Mouse (Mus musculus) frontal cortex, postnatal 10 days (tissue): ENCODE results near the gene Gpr171.
A peak's percentile ranks its signal among the peaks of the same experiment; 100 is the strongest.
"Not testable (repeated sequence)": the region's sequence is repeated elsewhere in the genome, so short reads cannot be mapped to it uniquely, and the experiment has no call there.

Experiments used
- DNase-seq, 2 experiments: peaks; one replicate each; pipeline ENCODE4 v3.0.0; 2022; ENCODE audit warnings: low spot score in 2 of 2, mixed read lengths in 1 of 2

Gene Gpr171

DNA sequence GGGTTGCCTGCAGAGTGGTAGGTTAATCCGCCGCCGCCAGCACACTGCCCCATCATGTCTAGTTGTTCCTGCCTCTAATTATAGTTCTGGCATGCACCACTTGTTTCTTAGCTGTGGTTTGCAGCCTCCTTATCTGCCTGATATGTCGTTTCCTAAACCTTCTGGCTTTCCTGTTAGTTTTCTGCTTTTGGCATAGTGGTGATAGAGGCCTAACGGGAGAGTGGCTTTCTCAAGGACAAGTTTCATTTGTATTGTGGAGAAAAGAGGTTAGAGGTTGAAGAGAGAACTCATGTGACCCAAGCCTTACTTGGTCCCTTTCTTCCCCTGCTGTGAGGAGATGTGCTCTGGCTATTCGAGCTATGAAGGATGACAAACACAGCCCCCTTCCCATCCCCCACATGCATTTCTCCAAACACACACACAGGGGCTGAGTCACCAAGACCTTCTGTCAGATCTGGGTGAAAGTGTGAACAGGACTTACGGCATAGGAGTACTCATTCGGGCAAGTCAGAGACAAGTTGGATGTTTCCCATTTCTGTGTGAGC, 12.4 kb upstream of the Gpr171 start:
- DNase-seq = no peak

DNA sequence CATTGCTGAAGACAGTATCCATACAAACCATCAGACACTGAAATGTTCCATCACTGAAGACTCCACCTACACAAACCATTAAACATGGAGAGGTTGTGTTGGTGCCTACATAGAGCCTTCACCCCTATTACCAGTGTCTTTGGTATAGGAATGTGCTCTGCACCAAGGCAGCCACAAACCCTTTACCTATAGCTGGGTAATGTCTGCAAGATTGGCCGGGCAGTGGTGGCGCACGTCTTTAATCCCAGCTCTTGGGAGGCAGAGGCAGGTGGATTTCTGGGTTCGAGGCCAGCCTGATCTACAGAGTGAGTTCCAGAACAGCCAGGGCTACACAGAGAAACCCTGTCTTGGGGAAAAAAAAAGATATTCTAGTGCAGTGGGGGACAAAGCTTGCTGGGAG, 11.7 kb upstream of the Gpr171 start:
- not testable (repeated sequence) for DNase-seq

DNA sequence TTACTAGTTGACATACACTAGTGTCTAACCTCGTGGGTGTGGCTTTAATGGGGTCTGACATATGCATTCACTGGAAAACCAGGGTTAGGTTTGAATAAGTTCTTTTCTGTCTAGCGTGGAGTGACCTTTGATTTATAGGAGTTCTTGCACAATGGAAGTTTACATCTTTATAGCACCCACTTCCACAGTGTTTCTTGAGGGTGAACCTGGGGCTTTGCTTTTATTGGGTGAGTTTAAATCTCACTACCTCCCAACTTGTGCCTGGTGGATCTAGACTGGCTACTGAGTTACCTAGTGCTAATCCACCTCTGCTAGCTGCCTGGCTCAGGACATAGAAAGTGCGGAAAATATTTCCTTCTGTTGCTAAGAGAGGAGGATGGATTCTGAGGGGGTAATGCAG, 10.3 kb upstream of the Gpr171 start:
- no peak for DNase-seq

DNA sequence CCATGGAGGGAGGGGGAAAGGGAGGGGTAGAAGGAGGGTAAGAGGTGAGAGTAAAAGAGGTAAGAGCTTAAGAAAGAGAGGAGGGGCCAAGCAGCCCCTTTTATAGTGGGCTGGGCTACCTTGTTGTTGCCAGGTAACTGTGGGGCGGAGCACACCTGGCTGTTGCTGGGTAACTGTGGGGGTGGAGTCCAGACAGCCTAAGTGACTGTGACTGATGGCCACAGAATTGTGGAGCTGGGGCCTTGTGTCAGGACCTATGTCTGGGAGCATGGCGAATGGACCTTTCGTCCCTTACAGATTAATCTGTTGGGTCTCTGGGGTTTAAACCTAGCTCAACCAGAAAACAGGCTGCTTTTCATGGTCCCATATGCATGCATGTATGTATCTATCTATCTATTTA, 8.2 kb upstream of the Gpr171 start:
- DNase-seq = not testable (repeated sequence)

DNA sequence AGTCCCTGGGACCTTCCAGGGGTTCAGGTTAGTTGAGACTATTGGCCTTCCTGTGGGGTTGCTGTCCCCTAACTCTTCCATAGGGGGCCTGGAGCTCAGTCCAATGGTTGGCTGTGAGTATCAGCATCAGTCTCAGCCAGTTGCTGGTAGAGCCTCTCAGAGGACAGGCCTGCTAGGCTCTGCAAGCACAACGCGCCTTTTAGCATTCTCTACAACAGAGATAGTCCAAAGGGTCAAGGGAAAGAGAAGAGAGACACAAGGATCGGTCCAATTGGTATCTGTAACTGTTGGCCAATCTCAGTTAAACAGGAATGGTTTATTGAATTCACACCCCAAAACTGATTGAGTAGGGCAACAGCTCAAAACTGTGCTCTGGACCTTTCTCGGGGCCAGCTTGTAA, 5.8 kb upstream of the Gpr171 start:
- no peak for DNase-seq

DNA sequence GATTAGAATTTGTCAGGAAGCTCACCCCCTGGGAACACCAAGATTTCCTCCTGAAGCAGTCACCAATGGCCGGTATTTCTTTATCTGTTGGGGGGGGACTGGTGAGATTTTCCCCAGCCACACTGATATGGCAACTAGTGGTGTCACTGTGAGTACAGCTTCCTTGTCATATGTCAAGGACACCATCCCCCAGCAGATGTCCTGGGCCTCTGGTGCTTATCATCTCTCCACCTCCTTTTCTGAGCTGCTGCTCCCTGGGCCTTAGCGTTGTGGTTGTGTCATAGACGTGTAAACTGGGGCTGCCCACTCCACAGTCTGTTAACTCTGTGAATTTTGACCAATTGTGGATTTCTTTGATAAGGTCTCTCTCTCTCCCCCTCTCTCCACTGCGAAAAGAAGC, 2.8 kb upstream of the Gpr171 start:
- DNase-seq = no peak

DNA sequence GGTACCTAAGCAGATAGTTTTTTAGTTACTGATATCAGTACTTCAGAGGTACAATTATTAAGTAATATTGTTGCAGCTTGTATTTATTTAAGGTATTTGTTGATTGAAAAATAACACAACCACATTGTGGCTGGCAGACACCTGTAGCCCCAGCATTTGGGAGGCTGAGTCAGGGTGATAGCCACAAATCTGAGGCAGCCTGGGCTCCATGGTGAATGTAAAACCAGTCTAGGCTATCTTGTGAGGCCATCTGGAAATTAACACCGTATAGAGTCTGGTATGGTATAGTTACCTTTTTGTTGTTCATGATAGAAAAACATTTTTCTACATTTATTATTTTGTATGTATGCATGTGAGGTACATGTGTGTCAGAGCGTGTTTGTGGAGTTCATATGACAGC, 525 bp upstream of the Gpr171 start:
- no peak for DNase-seq

DNA sequence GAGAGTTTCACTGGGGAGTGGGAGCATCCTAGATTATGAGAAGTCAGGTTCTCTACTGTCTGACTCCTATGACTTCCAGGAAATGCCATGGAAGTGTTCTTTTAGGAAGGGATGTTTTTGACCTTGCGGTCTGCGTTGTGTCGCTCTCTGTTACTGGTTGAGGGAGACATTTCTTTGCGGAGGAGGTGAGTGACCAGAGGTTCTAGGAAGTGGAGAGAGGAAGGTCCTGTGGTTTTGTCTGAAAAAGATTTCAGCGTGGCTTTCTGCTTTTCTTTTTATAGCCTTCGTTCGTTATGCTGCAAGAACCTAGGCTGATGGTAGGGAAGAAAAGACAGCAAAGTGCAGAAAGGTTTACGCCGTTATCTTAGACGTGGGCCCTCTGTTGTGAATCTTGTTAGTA, 3.1 kb downstream of the Gpr171 start:
- no peak for DNase-seq

DNA sequence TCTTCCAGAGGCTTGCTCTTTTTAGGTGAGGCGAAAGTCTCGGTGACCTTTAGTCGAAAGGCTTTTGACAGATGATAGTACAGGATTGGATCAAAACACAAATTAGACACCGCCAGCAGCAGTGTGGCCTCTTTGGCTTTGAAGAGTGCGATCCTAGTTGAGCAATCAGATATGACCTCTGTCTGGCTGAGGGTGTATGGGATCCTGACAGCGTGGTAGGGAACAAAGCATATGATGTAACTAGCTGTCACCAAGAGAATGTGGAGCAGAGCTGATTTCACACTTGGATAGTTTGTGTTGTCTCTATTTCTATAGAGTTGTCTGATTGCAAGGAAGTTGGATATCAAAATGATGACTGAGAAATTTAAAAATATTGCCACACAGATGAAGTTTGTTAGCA, 4.2 kb downstream of the Gpr171 start:
- no peak for DNase-seq

DNA sequence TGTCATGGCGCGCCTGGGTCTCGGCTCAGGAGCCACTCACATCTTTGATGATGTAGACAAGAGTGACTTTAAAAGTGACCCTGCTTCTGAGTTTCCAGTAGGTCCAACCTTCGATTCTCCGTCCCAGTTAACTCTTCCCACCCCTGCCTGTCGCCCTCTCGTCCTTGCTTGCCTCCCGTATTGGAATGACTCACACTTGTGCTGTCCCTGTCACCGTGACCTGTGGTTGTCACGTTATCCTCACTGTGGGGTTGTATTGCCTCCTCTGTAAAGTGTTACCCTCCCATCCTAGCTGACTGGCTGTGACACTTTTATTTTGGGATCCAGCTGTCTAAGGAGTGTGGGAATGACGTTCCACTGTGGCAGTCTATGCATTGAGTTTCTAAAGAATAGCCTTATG, 8.9 kb downstream of the Gpr171 start:
- DNase-seq = no peak

DNA sequence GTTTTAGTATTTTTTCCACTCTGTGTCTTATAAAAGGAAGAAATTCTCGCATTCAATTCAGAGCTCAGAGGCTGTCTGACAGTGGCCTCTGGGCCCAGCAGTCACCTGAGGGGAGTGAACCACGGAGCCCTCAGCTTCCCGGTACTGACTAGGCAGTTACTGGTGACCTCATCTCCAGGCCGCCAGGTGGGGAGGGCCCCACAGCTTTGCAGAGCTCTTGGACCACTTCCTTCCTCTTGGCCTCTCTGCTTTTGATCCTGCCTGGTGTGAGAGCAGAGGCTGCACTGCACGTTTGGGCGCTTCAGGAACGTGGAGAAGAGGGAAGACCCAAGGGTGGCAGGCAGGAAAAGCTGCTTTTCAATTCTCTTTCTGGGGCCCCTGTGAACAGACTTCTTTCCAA, 20.7 kb downstream of the Gpr171 start:
- DNase-seq = no peak

DNA sequence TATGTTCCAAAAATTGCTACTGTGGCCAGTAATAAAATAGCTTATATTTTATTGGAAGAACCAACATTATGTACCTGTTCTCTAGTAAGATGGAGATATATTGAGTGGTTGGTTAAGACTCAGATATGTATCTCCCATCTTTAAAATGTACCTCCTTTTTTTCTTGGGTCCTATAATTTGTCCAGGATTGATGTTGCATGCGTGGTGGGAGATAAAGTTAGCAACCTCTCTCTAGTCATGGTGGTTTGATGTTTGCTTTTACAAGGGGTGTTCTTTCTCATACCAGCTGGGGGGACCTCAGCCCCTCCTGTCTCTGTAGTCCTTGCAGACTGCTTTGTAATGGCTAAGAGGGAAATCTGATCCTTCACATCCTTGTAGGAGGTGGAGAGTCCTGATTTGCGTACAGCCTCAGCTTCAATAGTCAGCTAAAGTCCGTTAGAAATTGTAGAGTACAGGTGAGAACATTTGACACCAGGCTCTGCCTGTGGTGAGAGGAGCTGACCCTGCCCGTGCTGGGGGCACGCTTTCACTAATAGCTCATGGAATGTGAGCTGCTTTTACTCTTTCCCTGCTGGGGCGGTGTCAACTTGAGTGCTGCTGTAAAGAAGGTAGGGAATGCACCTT, 21.2 kb downstream of the Gpr171 start:
- DNase-seq = no peak

DNA sequence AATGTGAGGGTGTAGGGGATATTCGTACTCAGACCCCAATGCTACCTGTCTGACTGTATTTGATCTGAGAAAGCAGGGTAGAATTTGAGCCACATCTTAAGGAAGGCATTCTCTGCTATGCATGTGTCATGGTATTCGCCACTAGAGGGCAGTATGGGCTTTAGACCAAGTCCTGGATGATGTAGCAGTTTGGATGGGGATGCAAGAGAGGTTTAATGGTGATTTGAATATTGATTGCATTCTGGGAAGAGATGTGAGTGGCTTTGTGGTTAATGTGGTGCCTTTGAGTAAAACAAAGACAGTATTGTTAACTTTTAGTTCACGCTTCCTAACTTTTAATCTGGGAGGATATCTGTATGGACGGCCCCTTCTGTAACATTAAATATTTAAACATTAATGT, 22.3 kb downstream of the Gpr171 start:
- no peak for DNase-seq

DNA sequence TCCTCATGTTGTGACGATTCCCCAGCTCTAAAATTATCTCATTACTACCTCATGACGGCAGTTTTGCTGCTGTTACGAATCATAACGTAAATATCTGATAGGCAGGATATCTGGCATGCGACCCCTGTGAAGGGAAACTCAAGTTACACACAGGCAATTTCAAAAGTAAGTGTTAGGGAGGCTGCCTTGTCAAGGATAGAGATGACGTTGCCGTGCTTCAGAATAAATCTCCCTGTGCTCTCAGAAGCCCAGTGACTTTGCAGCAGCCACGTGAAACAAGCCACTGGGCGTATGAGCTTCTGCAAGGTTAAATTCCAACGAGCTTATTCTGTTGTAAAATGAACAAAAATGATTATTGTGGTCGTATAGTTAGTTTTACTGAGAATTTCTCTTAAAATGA, 23.0 kb downstream of the Gpr171 start:
- DNase-seq = no peak

DNA sequence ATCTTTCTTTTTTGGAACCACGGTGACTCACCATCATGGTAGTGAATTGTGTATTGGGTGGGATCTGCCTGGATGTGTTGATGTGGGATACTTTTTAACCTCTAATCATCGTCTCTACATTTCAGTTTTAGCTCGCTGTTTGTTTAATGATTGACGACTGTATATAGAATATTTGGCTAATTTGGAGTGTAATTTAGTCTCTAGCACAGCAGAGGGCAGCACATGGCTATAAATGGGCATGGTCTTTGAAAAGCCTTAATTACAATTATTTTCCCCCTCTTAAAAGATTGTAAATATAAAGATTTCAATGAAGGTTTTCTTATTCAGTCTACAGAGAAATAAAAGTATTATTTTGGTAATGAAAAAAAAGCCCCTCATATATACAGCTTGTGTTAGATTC, 24.3 kb downstream of the Gpr171 start:
- DNase-seq = no peak

DNA sequence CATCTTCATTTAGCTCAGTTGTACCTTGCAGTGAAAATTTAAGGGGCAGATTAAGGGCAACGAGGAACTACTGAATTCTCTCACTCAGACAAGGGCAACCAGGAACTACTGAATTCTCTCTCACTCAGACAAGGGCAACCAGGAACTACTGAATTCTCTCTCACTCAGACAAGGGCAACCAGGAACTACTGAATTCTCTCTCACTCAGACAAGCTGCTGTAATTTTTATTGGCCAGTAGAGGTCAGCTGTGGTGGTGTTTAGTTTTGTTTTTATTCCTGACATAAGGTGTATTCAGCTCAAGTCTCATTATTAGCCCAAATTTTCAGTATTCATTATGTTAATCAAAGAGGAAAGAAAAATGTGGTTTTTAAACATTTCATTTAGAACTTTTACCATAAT, 32.5 kb downstream of the Gpr171 start:
- DNase-seq = not testable (repeated sequence)

DNA sequence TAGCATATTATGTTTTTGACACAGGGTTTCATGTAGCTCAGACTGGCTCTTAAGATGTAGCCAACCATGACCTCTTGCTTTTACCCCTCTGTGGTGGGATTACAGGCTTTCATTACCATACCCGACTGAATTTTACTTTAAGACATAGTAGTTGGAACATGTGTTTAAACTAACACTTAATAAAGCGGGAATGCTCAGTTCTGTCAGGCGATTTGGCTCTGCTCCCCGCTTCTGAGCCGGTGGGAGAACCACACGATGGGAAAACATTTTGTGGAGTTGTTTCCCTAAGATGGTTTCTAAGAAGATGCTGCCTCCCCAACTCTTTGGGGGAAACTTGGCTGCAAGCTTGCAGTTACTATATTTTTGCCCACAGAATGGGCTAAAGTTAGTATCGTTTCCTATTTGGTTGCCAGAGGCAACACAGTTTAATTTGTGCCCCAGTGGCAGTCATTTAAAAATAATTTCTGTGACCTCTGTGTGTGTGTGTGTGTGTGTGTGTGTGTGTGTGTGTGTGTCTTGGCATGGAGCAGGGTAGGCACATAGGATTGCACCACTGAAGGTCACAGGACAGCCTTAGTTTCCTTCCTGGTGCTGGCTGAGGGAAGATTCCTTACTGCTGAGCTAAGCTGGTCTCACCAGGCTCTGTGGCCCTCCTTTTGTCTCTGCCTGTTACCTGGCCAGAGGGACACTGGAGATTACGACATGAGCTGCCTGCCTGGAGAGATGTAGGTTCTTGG, 34.9 kb downstream of the Gpr171 start:
- DNase-seq = no peak

DNA sequence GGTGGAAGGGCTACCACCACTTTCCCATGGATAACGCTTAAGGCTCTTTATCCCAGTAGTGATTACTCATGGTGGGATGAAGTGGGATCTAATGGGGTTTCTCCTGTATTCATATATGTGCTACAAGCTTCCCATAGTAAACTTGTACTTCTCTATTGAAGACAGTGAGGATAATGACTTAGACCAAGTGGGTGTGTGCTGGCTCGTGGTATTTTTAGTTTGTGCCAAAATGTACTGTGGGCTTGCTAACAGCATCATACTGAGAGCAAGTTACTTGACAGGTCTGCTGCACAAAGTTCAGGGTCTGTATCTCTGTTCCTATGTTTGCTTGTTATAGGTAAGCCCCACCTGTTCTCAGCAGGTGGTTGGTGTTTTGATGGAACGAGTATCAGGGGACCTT, 35.7 kb downstream of the Gpr171 start:
- no peak for DNase-seq

DNA sequence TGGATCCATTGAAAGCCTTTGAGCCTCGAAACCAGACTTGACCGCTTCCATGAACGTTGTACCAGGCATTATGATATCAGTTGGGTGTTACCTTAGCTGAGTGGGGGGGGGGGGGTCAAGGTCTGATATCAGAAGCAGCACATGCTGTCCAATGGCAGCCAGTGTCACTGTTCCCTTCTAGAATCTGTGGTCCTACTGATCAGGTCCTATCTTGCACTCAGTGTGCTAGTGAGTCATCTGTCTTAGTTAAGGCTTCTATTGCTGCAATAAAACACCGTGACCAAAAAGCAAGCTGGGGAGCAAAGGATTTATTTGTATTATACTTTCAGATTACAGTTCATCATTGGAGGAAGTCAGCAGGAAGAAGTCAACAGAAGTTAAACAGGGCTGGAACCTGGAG, 38.2 kb downstream of the Gpr171 start:
- no peak for DNase-seq

DNA sequence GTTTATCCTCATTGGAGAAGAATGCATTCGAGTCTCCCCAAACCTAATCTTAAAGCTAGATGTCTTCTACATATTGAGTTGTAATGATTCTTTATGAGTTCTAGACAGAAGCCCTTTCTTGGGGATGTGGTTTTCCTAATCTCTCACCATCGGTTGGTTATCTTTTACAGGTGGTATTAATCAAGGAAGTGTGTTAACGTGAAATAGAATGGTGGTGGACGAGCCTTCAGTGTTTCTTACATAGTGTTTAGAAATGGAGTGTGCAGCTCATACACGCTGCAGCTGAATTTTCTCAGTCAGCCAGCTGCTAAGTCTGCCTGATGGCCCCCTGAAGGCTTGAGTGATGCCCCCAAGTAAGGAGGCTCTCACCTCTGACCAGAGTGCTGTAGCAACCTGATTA, 39.5 kb downstream of the Gpr171 start:
- DNase-seq = no peak

DNA sequence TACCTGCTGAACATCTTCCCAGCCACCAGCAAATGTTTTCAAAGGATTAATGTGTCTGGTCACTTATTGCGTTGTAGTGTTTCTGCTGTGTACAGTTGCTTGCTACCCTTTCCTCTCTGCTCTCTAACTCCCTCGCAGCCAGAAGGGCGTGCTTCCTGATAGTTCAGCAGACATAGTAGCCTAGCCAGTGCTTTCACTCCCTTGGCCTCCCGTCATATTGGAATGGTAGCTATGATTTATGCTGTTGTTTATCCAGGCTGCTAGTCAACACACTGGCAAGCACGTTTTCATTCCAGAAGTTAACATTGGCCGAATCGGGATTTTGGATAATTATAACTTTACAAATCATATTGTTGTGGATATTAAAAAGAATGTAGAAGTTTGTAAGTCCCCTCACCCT, 41.5 kb downstream of the Gpr171 start:
- no peak for DNase-seq

DNA sequence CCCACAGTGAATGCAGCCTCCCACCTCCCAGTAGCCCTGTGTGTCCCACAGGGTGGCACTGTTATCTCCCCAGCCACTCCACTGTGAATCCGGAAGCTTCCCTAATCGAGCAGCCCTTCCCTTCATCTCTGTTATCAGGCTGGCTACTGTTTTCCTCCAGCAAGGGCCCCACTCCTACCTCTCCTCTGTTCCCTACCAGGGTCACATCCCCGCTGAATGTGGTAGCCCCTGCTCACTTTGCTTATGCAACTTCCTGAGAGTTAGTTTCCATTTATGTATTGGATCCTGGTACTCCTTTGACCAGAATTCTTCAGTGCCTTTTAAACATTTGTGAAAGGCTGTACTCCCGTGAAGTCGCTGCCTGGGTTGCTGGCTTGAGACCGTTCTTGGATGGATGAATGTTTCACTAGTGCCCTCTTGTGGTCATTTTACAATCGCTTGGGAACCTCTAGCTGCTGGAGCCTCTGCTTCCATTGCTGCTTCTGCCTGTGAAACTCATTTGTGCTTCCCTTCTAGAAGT, 42.5 kb downstream of the Gpr171 start:
- DNase-seq = peak; percentile 40 to 58

DNA sequence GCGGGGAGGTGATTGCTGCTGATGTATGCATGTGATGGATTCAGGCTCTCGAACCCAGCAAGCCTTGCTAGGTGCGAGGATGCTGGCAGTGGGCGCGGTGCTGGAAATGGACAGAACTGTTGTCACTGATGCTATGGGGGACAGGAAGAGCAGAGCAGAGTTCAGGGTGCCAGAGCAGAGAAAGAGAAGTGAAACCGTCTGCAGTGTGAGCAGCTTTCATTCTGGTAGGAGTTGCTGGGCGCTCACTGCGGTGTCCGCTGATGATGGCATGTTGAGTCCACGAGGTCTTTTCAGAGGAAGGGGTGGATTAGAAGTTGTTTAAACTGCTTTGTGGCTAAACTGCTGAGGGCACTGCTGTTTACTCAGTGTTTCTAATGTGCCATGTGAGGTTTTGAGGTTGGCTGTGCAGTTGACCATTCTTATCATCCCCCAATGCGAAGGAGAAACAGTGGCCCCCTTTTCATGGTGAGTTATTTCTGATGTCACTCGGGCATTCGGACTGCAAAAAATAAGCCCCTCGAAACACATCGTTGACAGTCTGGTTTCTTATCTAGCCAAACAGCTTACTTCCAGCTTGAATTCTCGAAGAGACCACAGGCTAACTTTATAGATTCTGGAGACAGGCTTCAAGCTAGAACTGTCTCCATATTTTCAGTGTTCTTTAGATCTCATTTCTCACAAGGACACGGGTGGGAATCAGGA, 46.6 kb downstream of the Gpr171 start:
- DNase-seq = no peak
